Mouse (Mus musculus) midbrain, embryonic 14.5 days (tissue): ENCODE measurements around the gene Dusp8. TPM values are rescaled to one million over a fixed set of nuclear protein-coding genes. Genes with fewer than 3 reads are reported as not detected.
"Not testable (repeated sequence)": the region's sequence is repeated elsewhere in the genome, so short reads cannot be mapped to it uniquely, and the experiment has no call there.

Experiments used
- ATAC-seq: fragments of 200-750 bp; cut with Nextera tagmentation; 2 replicates; pipeline ENCODE4 v1.8.0; 2017; ENCODE audit warnings: moderate number of reproducible peaks, moderate library complexity; ENCODE audit not compliant: low FRiP score, low TSS enrichment
- DNase-seq: peaks from one replicate; pipeline ENCODE4 v3.0.0-alpha.2; 2015
- H3K27ac ChIP-seq: fragments of 300-500 bp; sonication (generic); replicated peaks from 2 replicates; pipeline ENCODE4 v1.5.1; 2014; ENCODE audit warnings: mild to moderate bottlenecking, low read depth, low read length, moderate library complexity
- H3K27me3 ChIP-seq: fragments of 300-500 bp; sonication (generic); 2 replicates; pipeline ENCODE4 v1.6.1; 2014; ENCODE audit warnings: low read length, control low read depth, mixed read lengths; ENCODE audit not compliant: control insufficient read depth, insufficient read depth
- H3K36me3 ChIP-seq: fragments of 300-500 bp; sonication (generic); 2 replicates; pipeline ENCODE4 v1.6.1; 2014; ENCODE audit warnings: low read length, control low read depth; ENCODE audit not compliant: control insufficient read depth, insufficient read depth
- H3K4me1 ChIP-seq: fragments of 300-500 bp; sonication (generic); 2 replicates; pipeline ENCODE4 v1.6.1; 2014; ENCODE audit warnings: mild to moderate bottlenecking, antibody characterized with exemption, low read length, control low read depth; ENCODE audit not compliant: control insufficient read depth, insufficient read depth
- H3K4me2 ChIP-seq: fragments of 300-500 bp; sonication (generic); 2 replicates; pipeline ENCODE4 v1.6.1; 2014; ENCODE audit warnings: mild to moderate bottlenecking, low read length, moderate library complexity
- H3K4me3 ChIP-seq: fragments of 300-500 bp; sonication (generic); replicated peaks from 2 replicates; pipeline ENCODE4 v1.5.1; 2014; ENCODE audit warnings: low read depth, low read length
- H3K9ac ChIP-seq: fragments of 300-500 bp; sonication (generic); replicated peaks from 2 replicates; pipeline ENCODE4 v1.6.1; 2014; ENCODE audit warnings: mild to moderate bottlenecking, low read length, moderate library complexity
- H3K9me3 ChIP-seq: fragments of 300-500 bp; sonication (generic); 2 replicates; pipeline ENCODE4 v1.6.1; 2016; ENCODE audit warnings: low read length, control low read depth, mixed read lengths; ENCODE audit not compliant: control insufficient read depth
- WGBS: fragments of 180-500 bp; shearing (Covaris S2); extraction: QIAGEN DNeasy Blood & Tissue Kit; methylation state at CpG from one replicate; pipeline ENCODE4 v1.1.7; 2014; 5-methylcytosine and 5-hydroxymethylcytosine counted together
- polyA plus RNA-seq: library from polyadenylated mRNA; unstranded; fragments of >200 nt; fragmentation: Nextera tagmentation; extraction: Ambion mirVana; gene quantifications from 2 replicates; pipeline ENCODE4 v1.2.1, GENCODE M21; 2014

Gene Dusp8
- 112 and 126 TPM in 2 replicates for polyA plus RNA-seq

- ATAC-seq (peak; percentile 91), DNase-seq (peak; percentile 98)
- H3K4me3 ChIP-seq: peak within 1 kb of the TSS; percentile 91
- H3K36me3 ChIP-seq: no peaks in the 10 kb centered on the region
- no peaks in the 10 kb centered on the region for H3K9me3 ChIP-seq
- 1% methylated on average over 58 of the region's 63 CpGs for WGBS
- peak within 1 kb of the TSS; percentile 97 for H3K27ac ChIP-seq
- H3K4me2 ChIP-seq: peak within 1 kb of the TSS; percentile 80
- peak within 1 kb of the TSS; percentile 99 for H3K9ac ChIP-seq
- peaks cover 6% of the 10 kb centered on the region; the same call in 1 of the 2 replicates for H3K27me3 ChIP-seq
- H3K4me1 ChIP-seq: peaks cover 44% of the 10 kb centered on the region
These were observed at the start of gene Dusp8 for GRCm38 (mm10) chr7:142095183-142095931. Gene Dusp8, minus strand, starts transcription at chr7:142095843.

DNA sequence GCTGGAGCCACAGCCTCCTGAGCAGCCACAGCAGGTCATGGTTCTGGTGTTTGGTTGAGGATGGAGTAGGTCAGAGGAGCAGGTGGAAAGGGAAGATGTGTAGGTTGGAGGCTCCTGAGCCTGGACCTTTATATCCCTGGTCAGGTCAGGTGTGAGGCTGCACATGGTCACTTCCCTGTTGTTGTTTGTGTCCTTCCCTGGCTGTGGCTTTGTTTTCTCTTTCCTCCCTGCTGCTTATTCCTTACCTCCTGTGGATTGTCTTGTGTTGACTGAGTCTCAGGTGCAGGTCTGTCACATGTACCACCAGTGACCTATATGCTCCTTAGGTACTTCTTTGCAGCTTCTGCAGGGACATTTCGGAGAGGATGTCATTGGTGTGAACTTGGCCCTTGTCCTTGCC is 48.9 kb upstream of the Dusp8 start, which contains the start of gene Gm45337:
Gm45337 (minus strand) TSS at position 101 of the 400 bp plus-strand sequence.
- Histone ChIP-seq H3K27ac (no peak within 1 kb of the TSS), H3K27me3 (no peaks in the 10 kb centered on the region), H3K4me3 (no peak within 1 kb of the TSS), H3K9me3 (no peaks in the 10 kb centered on the region), H3K9ac (no peak within 1 kb of the TSS), H3K4me1 (no peaks in the 10 kb centered on the region), H3K4me2 (no peak within 1 kb of the TSS), H3K36me3 (no peaks in the 10 kb centered on the region)
- WGBS: 74% methylated on average over 1 of the region's 1 CpGs
- ATAC-seq (no peak), DNase-seq (no peak)

- H3K27me3 ChIP-seq, H3K4me1 ChIP-seq, H3K9me3 ChIP-seq, DNase-seq, H3K4me2 ChIP-seq, H3K36me3 ChIP-seq, H3K4me3 ChIP-seq, ATAC-seq, H3K27ac ChIP-seq, H3K9ac ChIP-seq: not testable (repeated sequence)
- WGBS: 73% methylated on average over 1 of the region's 1 CpGs
These were observed 47.9 kb upstream of the Dusp8 start for GRCm38 (mm10) chr7:142143506-142144010.

GRCm38 (mm10) chr7:142140696-142141095 is 45.1 kb upstream of the Dusp8 start:
- H3K9me3 ChIP-seq: no peaks in the 10 kb centered on the region
- H3K4me3 ChIP-seq: no peak overlapping the region
- no peak overlapping the region for H3K9ac ChIP-seq
- DNase-seq (no peak), ATAC-seq (no peak)
- H3K4me2 ChIP-seq: no peak overlapping the region
- 59% methylated on average over 1 of the region's 1 CpGs for WGBS
- no peaks in the 10 kb centered on the region for H3K36me3 ChIP-seq
- H3K27ac ChIP-seq: no peak overlapping the region
- no peaks in the 10 kb centered on the region for H3K27me3 ChIP-seq
- no peaks in the 10 kb centered on the region for H3K4me1 ChIP-seq

- not testable (repeated sequence) for H3K9ac ChIP-seq, H3K4me3 ChIP-seq, H3K4me2 ChIP-seq, H3K36me3 ChIP-seq, DNase-seq, H3K27ac ChIP-seq, ATAC-seq, H3K9me3 ChIP-seq, H3K27me3 ChIP-seq, H3K4me1 ChIP-seq
- WGBS: 53% methylated on average over 2 of the region's 2 CpGs
These were observed 40.3 kb upstream of the Dusp8 start, which contains the start of gene Gm39115 for GRCm38 (mm10) chr7:142135934-142136333. Gene Gm39115, minus strand, starts transcription at chr7:142136034.

DNA sequence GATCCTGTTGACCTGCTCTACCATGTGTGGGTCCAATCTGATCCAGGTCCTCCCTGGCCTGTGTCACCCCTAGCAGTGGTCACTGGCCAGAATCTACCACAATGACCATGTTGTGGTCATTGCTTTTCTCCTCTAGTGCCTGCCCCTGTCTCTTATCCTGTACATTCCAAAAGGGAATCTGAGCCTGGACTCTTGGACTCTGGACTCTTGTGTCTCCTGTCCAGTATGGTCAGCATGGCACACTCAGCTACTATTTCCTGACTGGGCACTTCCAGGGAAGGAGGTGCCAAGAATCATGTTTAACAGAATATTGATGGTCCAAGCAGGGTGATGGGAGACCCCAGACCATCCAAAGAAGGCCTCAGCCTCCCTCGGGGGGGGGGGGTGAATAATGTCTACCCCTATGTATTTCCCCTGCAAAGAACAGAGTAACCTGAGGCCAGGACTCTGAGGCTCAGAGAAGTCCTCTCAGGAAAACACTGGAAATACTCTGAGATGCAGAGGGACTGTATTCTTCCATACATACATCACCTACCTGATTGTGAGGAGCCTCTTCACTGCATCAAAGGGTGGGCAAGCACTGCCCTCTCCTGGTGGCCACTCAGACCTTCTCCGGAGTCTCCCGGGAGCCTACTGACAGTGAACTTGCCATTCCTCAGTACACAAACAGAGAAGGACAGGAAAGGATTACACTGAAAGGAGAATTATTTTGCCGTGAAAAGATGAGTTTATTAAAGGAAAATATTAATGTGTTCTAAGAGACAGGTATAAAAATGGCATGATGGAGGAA is 38.8 kb upstream of the Dusp8 start:
- no peak for ATAC-seq
- 65% methylated on average over 4 of the region's 4 CpGs for WGBS
- DNase-seq: peak; percentile 66

GRCm38 (mm10) chr7:142128843-142129242 is 33.2 kb upstream of the Dusp8 start:
- H3K27ac ChIP-seq: no peak overlapping the region
- H3K4me1 ChIP-seq: no peaks in the 10 kb centered on the region
- no peak for ATAC-seq
- H3K4me2 ChIP-seq: no peak overlapping the region
- 60% methylated on average over 4 of the region's 4 CpGs for WGBS
- H3K9ac ChIP-seq: no peak overlapping the region
- no peak overlapping the region for H3K4me3 ChIP-seq
- no peaks in the 10 kb centered on the region for H3K27me3 ChIP-seq
- no peaks in the 10 kb centered on the region for H3K9me3 ChIP-seq
- no peaks in the 10 kb centered on the region for H3K36me3 ChIP-seq
- no peak for DNase-seq

More for the DNA sequence above, 38.8 kb upstream of the Dusp8 start:
- no peak overlapping the region for H3K27ac ChIP-seq
- no peaks in the 10 kb centered on the region for H3K27me3 ChIP-seq
- no peaks in the 10 kb centered on the region for H3K4me1 ChIP-seq
- H3K4me3 ChIP-seq: no peak overlapping the region
- H3K9me3 ChIP-seq: no peaks in the 10 kb centered on the region
- H3K4me2 ChIP-seq: no peak overlapping the region
- H3K36me3 ChIP-seq: no peaks in the 10 kb centered on the region
- H3K9ac ChIP-seq: no peak overlapping the region

DNA sequence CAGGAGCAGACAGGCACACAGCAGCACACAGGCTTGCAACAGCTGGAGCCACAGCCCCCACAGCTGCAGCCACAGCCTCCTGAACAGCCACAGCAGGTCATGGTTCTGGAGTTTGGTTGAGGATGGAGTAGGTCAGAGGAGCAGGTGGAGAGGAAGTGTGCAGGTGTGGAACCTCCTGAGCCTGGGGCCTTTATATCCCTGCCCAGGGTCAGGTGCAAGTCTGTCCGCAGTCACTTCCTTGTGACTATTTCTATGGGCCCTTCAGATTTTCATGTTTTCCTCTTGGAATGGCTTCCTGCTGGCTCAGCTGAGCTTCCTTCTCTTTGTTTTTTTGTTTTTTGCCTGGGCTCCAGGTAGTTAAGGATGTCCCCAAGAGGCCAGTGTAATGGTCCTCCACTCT is 25.0 kb upstream of the Dusp8 start, which contains the start of gene Gm45618:
Gm45618 (minus strand) TSS at position 101 of the 400 bp plus-strand sequence.
- DNase-seq, H3K27me3 ChIP-seq, H3K4me2 ChIP-seq, H3K9me3 ChIP-seq, ATAC-seq, H3K9ac ChIP-seq, H3K27ac ChIP-seq, H3K4me1 ChIP-seq, H3K4me3 ChIP-seq, H3K36me3 ChIP-seq: not testable (repeated sequence)
- 83% methylated on average over 1 of the region's 1 CpGs for WGBS
